Mouse (Mus musculus) lung, embryonic 14.5 days (tissue): ENCODE data around the gene Zbtb20. TPM values are rescaled to one million over a fixed set of nuclear protein-coding genes. Genes with fewer than 3 reads are reported as not detected.

Experiments used
- ATAC-seq: fragments of 200-750 bp; cut with Nextera tagmentation; 2 replicates; pipeline ENCODE4 v1.8.0; 2017; ENCODE audit warnings: mild to moderate bottlenecking, moderate TSS enrichment, moderate library complexity; ENCODE audit not compliant: insufficient read depth
- DNase-seq: peaks from one replicate; pipeline ENCODE4 v3.0.0-alpha.2; 2015
- H3K27ac ChIP-seq: fragments of 300-500 bp; sonication (generic); 2 replicates; pipeline ENCODE4 v1.5.1; 2014; ENCODE audit warnings: low read depth, mild to moderate bottlenecking, moderate library complexity
- H3K27me3 ChIP-seq: fragments of 300-500 bp; sonication (generic); 2 replicates; pipeline ENCODE4 v1.6.1; 2014; ENCODE audit warnings: low read length, control low read depth; ENCODE audit not compliant: insufficient read depth
- H3K36me3 ChIP-seq: fragments of 300-500 bp; sonication (generic); 2 replicates; pipeline ENCODE4 v1.6.1; 2014; ENCODE audit warnings: control low read depth; ENCODE audit not compliant: insufficient read depth
- H3K4me1 ChIP-seq: fragments of 300-500 bp; sonication (generic); 2 replicates; pipeline ENCODE4 v1.6.1; 2014; ENCODE audit warnings: antibody characterized with exemption, control low read depth; ENCODE audit not compliant: insufficient read depth
- H3K4me2 ChIP-seq: fragments of 300-500 bp; sonication (generic); 2 replicates; pipeline ENCODE4 v1.6.1; 2014; ENCODE audit warnings: mild to moderate bottlenecking
- H3K4me3 ChIP-seq: fragments of 300-500 bp; sonication (generic); 2 replicates; pipeline ENCODE4 v1.5.1; 2014; ENCODE audit warnings: low read depth, low read length
- H3K9ac ChIP-seq: fragments of 300-500 bp; sonication (generic); 2 replicates; pipeline ENCODE4 v1.6.1; 2014
- H3K9me3 ChIP-seq: fragments of 300-500 bp; sonication (generic); 2 replicates; pipeline ENCODE4 v1.6.1; 2016; ENCODE audit warnings: low read depth, low read length, control low read depth
- CTCF ChIP-seq: IDR thresholded peaks from 2 replicates; pipeline ENCODE4 v1.5.1; 2016; ENCODE audit warnings: antibody characterized with exemption, low read depth
- WGBS: fragments of 180-500 bp; shearing (Covaris S2); extraction: QIAGEN DNeasy Blood & Tissue Kit; methylation state at CpG from one replicate; pipeline ENCODE4 v1.1.7; 2014; 5-methylcytosine and 5-hydroxymethylcytosine counted together
- polyA plus RNA-seq: library from polyadenylated mRNA; unstranded; fragments of >200 nt; fragmentation: Nextera tagmentation; extraction: Ambion mirVana; gene quantifications from 2 replicates; pipeline ENCODE4 v1.2.1, GENCODE M21; 2014

Gene Zbtb20
- polyA plus RNA-seq, 1 experiment from 2014 or later: 17.6 TPM

- Histone ChIP-seq H3K36me3 (no peaks in the 10 kb centered on the region), H3K27ac (no peak overlapping the region), H3K4me2 (no peak overlapping the region), H3K27me3 (no peaks in the 10 kb centered on the region), H3K4me1 (peaks cover 10% of the 10 kb centered on the region; the same call in 1 of the 2 replicates), H3K9ac (no peak overlapping the region), H3K9me3 (no peaks in the 10 kb centered on the region), H3K4me3 (no peak overlapping the region)
- DNase-seq: no peak
- no peak for TF ChIP-seq CTCF
- ATAC-seq: no peak
- 74% methylated on average over 3 of the region's 3 CpGs for WGBS
Measured at GRCm38 (mm10) chr16:43461745-43462378, 586.2 kb downstream of the Zbtb20 start.

- Histone ChIP-seq H3K9me3 (no peaks in the 10 kb centered on the region), H3K9ac (no peak overlapping the region), H3K4me1 (peaks cover 10% of the 10 kb centered on the region; the same call in 1 of the 2 replicates), H3K27ac (no peak overlapping the region), H3K27me3 (no peaks in the 10 kb centered on the region), H3K4me2 (no peak overlapping the region), H3K36me3 (no peaks in the 10 kb centered on the region), H3K4me3 (no peak overlapping the region)
- DNase-seq: peak; percentile 34
- TF ChIP-seq CTCF: no peak
- 51% methylated on average over 11 of the region's 11 CpGs for WGBS
- no peak for ATAC-seq
Measured at GRCm38 (mm10) chr16:43462470-43463455, 587.1 kb downstream of the Zbtb20 start.

- no peak for TF ChIP-seq CTCF
- WGBS: 73% methylated on average over 13 of the region's 13 CpGs
- DNase-seq: no peak
Measured at GRCm38 (mm10) chr16:43463684-43464475, 588.2 kb downstream of the Zbtb20 start.

GRCm38 (mm10) chr16:43464476-43465080, 588.9 kb downstream of the Zbtb20 start:
- Histone ChIP-seq H3K4me1 (peaks cover 10% of the 10 kb centered on the region; the same call in 1 of the 2 replicates), H3K9me3 (no peaks in the 10 kb centered on the region), H3K9ac (no peak overlapping the region), H3K4me3 (no peak overlapping the region), H3K27ac (no peak overlapping the region), H3K27me3 (no peaks in the 10 kb centered on the region), H3K4me2 (no peak overlapping the region), H3K36me3 (no peaks in the 10 kb centered on the region)
- DNase-seq (peak; percentile 22), ATAC-seq (no peak)
- WGBS: 57% methylated on average over 10 of the region's 10 CpGs
- TF ChIP-seq CTCF: no peak

More at GRCm38 (mm10) chr16:43463684-43464475, 588.2 kb downstream of the Zbtb20 start:
- Histone ChIP-seq H3K36me3 (no peaks in the 10 kb centered on the region), H3K27me3 (no peaks in the 10 kb centered on the region), H3K9me3 (no peaks in the 10 kb centered on the region), H3K4me3 (no peak overlapping the region), H3K4me1 (peaks cover 10% of the 10 kb centered on the region; the same call in 1 of the 2 replicates), H3K27ac (no peak overlapping the region), H3K9ac (no peak overlapping the region), H3K4me2 (no peak overlapping the region)
- no peak for ATAC-seq

- no peak overlapping the region for H3K4me3 ChIP-seq
- no peak overlapping the region for H3K27ac ChIP-seq
- ATAC-seq (no peak), DNase-seq (no peak)
- no peaks in the 10 kb centered on the region for H3K27me3 ChIP-seq
- no peaks in the 10 kb centered on the region for H3K36me3 ChIP-seq
- no peak for TF ChIP-seq CTCF
- H3K4me1 ChIP-seq: peaks cover 10% of the 10 kb centered on the region; the same call in 1 of the 2 replicates
- H3K9me3 ChIP-seq: no peaks in the 10 kb centered on the region
- no peak overlapping the region for H3K9ac ChIP-seq
- H3K4me2 ChIP-seq: no peak overlapping the region
- WGBS: 57% methylated on average over 3 of the region's 3 CpGs
Measured at GRCm38 (mm10) chr16:43465368-43465839, 589.7 kb downstream of the Zbtb20 start.
